In the genomic region with DNA sequence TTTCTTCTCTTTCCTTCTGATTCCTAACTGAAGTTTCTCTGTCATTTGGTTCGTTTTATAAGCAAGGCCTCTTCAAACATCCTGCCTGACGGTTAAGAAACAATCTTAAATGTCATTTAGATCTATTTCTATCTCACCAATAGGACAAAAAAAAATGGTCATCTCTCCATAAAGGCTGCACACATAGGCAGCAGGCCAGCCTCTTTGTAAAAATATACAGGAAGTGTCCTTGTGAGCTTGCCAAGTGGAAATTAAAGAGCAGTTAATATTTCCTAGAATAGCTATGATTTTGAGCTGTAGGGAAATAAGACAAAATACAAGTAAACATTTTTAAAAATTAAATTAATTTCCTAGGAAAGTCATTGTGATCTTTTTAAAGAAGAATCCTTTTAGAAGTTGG, we compare ENCODE assay signal across 19 mouse cellular contexts.
"Had no signal": no experiment of that assay in that cellular context is flagged by ENCODE, and none has a peak within 500 bp of the region (broad histone marks: within the 10 kb centered on the region; RNA-seq: fewer than 3 reads in every experiment).

No protein-coding gene starts in this region.

- H3K4me3 ChIP-seq: midbrain, embryonic 10.5 days; midbrain, embryonic 12.5 days; myocyte; neural tube, embryonic 13.5 days; neural tube, embryonic 15.5 days had no signal

- DNase-seq: lung, adult 2 months; lung, postnatal 14 days; lung, postnatal 4 days; midbrain, embryonic 14.5 days; retina, postnatal 1 day; right cerebral cortex, adult 18-20 months; right cerebral cortex, postnatal 25 days; right cerebral cortex, postnatal 4 days; spleen, adult 18-20 months; thymus, adult 18-20 months; thymus, postnatal 25 days; thymus, postnatal 4 days had no signal

- H3K4me1 ChIP-seq: midbrain, embryonic 10.5 days; midbrain, embryonic 12.5 days; neural tube, embryonic 13.5 days; neural tube, embryonic 15.5 days had no signal

- H3K36me3 ChIP-seq: midbrain, embryonic 10.5 days; midbrain, embryonic 12.5 days; neural tube, embryonic 13.5 days; neural tube, embryonic 15.5 days had no signal

- H3K4me2 ChIP-seq: midbrain, embryonic 12.5 days; neural tube, embryonic 13.5 days; neural tube, embryonic 15.5 days had no signal

- H3K9ac ChIP-seq: liver, embryonic 14.5 days; midbrain, embryonic 12.5 days; neural tube, embryonic 13.5 days; neural tube, embryonic 15.5 days had no signal

- H3K27ac ChIP-seq: liver, embryonic 14.5 days; midbrain, embryonic 10.5 days; midbrain, embryonic 12.5 days; neural tube, embryonic 13.5 days; neural tube, embryonic 15.5 days had no signal

- ATAC-seq: midbrain, embryonic 16.5 days had no signal

- H3K9me3 ChIP-seq: midbrain, embryonic 10.5 days; midbrain, embryonic 12.5 days; neural tube, embryonic 13.5 days; neural tube, embryonic 15.5 days had no signal

- H3K27me3 ChIP-seq: midbrain, embryonic 12.5 days; neural tube, embryonic 13.5 days; neural tube, embryonic 15.5 days had no signal
